Mouse (Mus musculus) CD4-positive, CD25-positive, alpha-beta regulatory T cell (primary cell): ENCODE measurements around the gene Cldn7. TPM values are rescaled to one million over a fixed set of nuclear protein-coding genes. Genes with fewer than 3 reads are reported as not detected.

Source experiments
- polyA plus RNA-seq: library from polyadenylated mRNA; unstranded; fragments of 100-300 nt; shearing (Covaris generic); gene quantifications from one replicate; pipeline ENCODE4 v1.2.1, GENCODE M21; 2017

Cldn7 gene
- not detected for polyA plus RNA-seq

DNA sequence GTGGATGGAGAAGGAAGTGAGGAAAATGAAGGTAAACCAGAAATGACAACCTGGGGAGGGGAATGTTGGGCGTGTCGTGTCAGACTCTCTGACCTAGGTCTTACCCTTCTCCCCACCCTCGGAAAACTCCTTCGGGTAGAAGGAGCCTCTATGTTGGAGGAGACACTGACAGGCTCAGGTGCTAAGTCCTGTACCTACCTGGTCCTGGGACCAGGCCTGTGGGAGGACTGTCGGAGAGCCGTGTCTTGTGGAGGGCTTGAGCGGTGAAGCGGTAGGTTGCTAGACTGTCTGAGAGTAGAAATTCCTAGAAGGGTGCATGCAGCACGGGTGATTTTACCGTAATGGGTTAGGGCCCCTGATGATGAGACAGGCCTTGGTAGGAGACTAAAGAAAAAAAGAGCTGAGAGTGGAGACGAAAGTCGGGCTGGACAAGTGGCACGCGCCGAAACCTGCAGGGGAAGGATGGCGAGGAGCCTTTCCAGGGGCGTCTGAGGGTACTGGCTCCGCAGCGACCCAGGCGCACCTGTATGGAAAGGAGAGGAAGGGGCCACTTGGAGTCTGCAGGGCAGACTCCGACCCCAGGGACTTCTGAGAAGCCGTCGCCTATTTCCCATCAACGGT, at the start of gene Cldn7:
TSS of gene Cldn7 (plus strand) at position 130 of the 621 bp plus-strand sequence.

DNA sequence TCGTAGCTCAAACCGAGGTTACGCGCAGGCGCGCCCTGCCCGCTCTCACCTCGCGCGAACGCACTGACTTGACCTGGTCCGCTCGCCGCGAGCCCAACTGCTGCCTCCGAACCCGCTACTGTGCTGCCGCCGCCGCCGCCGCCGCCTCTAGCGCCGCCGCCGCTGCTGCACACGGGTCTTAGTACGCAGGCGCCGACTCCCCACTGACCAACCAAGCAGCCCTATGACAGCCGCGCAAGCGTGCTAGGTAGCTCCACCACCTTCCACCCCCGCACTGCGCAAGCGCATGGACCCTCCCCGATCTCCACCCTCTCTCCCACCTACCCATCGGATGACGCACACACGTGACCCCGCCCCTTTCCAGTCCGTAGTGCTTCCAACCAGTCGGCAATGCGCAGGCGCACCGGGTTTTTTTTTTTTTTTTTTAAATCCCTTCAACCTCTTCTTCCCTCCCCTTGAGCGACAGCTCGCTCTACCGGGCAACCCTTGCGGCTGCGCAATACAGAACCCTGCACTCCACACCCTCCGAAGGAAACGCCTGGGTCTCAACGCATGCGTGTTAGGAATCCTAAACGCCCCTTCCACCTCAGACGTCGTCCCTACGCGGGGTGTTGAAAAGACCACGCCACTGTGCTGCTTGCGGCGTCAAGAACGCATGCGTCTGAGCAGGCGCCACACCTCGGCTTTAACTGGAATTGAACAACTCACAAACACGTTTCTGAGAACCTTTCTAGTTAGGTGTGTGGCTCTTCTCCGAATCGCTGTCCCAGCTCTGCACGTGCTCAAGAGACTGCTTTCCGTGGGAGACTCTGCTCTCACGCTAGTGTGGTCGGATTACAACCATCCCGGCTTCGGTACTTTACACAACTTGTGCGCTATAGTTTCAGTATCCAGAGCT, 43.2 kb upstream of the Cldn7 start, which contains the start of gene Eif5a:
TSS of gene Eif5a (minus strand) at position 845 of the 898 bp plus-strand sequence.

DNA sequence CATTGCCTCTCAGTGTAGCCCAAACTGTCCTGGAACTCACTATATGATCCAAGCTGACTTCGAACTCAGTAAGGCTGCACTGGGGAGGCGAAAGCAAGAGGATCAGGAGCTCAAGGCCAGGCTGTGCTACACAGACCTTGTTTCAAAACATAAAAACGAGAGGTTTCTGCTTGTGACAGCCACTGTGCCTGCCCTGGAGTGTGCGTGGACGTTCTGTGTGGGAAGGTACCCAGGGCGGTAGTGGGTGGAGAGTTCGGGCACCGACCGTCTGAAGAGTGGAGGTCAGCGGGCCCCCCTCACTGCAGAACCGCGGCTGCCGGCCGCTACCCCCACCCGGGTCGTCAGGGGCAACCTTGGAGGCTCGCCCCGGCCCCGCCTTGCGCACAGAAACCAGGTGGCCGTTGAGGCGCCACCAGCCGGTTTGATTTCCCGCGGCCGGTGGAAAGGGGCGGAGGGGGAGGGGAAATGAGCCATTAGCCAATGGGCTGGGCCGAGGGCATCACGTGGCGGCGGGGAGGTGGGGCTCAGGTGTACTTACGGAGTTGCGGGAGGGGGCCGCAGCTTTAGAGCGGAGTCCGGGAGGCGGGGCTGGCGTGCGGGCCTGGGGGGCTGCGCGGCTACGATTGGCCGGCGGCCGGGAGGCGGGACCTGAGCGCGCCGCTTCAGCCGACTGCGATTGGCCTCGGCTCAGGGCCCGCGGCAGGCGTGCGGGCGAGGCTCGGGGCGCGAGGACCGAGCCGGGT, 29.3 kb upstream of the Cldn7 start, which contains the start of gene Ybx2:
TSS of gene Ybx2 (plus strand) at position 660 of the 743 bp plus-strand sequence.

GRCm38 (mm10) chr11:69948066-69948762, 16.4 kb upstream of the Cldn7 start, which contains the start of gene Slc2a4:
Gene Slc2a4, minus strand, starts transcription at chr11:69948188.

DNA sequence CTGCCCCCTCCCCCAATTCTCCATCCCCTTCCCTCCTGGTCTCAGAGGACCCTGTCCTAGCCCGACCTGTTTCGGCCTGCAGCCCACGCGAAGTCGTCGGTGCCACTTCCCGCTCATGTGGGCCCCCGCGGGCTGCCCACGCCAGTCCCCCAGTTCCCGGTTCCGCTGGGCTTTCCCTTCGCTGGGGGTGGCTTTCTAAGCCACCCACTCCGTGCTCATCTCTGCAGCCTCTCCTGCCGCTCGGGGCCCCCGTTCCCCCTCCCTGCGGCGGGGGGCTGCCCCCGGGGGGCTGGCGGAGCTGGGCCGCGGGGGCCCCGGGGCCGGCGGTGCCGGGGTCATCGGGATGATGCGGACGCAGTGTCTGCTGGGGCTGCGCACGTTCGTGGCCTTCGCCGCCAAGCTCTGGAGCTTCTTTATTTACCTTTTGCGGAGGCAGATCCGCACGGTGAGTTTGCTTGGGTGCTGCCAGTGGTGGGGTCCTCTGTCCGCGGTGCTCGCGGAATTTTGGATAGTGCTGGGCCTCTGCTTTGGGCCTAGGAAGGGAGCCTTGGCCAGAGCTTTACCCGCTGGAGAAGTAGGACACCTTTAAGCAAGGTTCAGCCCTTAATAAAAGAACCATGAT, 16.7 kb downstream of the Cldn7 start, which contains the start of gene Ctdnep1:
TSS of gene Ctdnep1 (plus strand) at position 16 of the 622 bp plus-strand sequence.

DNA sequence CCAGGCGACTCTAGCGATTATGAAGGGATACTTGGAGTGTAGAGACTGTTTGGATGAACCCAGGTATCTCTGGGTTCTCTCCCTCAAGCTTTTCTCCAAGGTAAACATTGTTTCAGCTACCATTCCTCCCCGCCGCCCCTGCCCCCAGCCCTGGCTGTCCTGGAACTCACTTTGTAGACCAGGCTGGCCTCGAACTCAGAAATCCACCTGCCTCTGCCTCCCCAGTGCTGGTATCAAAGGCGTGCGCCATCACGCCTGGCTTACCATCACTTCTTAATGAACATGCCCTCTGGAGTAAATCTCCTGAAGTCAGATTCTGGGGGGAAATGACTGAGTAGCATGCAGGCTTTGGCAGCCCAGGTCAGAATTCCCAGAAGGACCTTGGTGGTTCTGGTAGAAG, 17.6 kb downstream of the Cldn7 start, which contains the start of gene Elp5:
TSS of gene Elp5 (minus strand) at position 293 of the 400 bp plus-strand sequence.

DNA sequence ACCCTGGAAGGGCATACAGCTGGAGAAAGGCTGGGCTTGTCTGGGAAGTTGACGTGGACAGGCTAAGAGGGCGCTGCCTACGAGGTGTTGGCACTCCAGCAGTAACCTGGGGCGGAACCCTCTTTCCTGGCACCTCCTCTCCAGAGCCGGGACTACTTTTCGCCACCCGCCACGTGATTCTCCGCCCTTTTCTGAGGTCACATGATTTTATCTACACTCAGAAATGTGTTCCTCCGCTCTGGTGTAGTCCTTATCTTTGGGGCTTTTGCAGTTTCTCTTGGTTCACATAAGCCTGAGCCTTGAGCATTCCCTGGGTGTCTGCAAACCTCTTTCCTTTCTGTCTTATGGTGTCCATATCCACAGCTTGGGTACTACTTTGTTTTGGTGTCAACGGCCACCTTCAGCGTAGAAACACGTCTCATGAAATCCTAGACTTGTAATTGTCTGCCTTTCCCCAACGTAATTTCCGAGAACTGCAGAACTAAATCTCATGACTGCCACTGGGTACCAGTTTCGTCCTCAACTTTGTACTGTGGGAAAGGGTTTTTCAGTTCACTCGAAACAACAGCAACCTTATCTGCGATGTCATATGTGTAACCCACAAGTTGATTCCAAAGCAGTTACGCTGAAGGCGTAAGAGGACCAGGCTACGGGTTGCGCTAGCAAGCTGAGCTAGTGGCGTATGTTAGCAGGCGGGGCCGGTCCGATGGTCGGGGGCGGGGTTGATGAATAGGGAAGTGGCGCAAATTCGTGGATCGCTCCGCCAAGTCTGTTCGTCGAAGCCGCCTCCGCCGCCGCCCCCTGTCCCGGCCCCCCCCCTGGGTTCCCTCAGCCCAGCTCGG, 26.5 kb downstream of the Cldn7 start, which contains the start of gene Gabarap:
TSS of gene Gabarap (plus strand) at position 294 of the 842 bp plus-strand sequence.

GRCm38 (mm10) chr11:69995391-69995960, 30.9 kb downstream of the Cldn7 start, which contains the start of gene Phf23:
Gene Phf23, plus strand, starts transcription at chr11:69995777.

GRCm38 (mm10) chr11:70000396-70000898, 35.9 kb downstream of the Cldn7 start, which contains the start of gene Dvl2:
Gene Dvl2, plus strand, starts transcription at chr11:70000595.

DNA sequence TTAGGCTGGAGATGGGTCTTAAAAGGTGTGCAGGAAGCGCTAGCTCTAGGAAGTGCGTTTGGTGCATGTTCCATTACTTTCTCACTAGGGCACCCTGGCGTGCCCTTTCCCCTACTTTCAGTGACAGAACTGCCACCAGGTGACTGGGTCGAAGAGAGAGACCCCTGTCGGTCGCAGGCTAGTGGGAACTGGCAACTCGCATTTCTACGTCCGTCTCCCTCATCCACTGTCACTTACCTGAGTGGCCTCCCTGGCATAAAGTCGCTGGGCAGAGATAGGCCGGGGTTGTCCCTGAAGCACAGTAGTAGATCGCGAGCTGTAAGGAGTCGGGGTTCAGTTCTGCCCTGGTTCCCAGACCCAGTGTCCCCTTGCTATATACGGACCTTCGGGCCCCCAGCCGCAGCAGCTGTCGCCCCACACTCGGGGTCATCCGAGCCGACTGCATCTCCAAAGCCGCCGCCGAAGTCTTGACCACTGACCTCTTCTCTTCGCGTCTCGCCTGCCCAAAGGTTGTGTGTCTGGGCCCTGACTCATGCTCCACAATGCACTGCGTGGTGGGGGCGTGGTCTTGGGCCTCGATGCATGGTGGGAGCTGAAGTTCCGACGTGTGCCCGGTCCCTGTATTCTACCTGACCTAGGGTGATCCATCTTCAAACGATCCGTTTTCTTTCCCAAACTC, 50.4 kb downstream of the Cldn7 start, which contains the start of gene Acadvl:
TSS of gene Acadvl (minus strand) at position 532 of the 679 bp plus-strand sequence.

DNA sequence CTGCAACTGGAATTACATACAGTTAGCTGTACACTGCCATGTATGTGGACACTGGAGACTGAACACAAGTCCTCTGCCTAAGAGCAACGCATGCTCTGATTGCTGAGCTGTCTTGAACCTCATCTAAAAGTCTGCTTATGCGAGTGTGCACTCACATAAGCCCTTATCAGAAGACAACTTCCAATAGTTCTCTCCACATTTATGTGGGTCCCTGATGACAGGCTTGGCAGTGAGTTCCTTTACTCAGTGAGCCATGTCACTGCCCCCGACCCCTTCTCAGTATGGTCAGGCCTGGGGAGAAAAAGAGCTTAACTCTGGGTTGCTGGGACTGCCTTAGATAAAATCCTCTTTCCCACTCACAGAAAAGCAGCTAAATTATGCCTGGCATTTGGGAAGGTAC, 52.1 kb downstream of the Cldn7 start, which contains the start of gene Dlg4:
TSS of gene Dlg4 (plus strand) at position 274 of the 400 bp plus-strand sequence.

Other genes starting within 250 kb of the Cldn7 start
- gene Polr2a, start 206.1 kb upstream of the Cldn7 start, polyA plus RNA-seq, result 50.4 TPM
- gene Slc35g3, start 202.8 kb upstream of the Cldn7 start, polyA plus RNA-seq, result 0.12 TPM
- 5.5 TPM for gene Zbtb4, start 198.9 kb upstream of the Cldn7 start, polyA plus RNA-seq
- gene Chrnb1, start 168.8 kb upstream of the Cldn7 start, polyA plus RNA-seq, result 3.7 TPM
- gene Fgf11, start 162.9 kb upstream of the Cldn7 start, polyA plus RNA-seq, result not detected
- gene Tmem102, start 159.2 kb upstream of the Cldn7 start, polyA plus RNA-seq, result not detected
- not detected for gene Gm39566, start 149.5 kb upstream of the Cldn7 start, polyA plus RNA-seq
- gene Spem2, start 146.3 kb upstream of the Cldn7 start, polyA plus RNA-seq, result not detected
- not detected for gene Spem1, start 142.6 kb upstream of the Cldn7 start, polyA plus RNA-seq
- 0.85 TPM for gene Nlgn2, start 127.0 kb upstream of the Cldn7 start, polyA plus RNA-seq
- gene Tmem256, start 126.3 kb upstream of the Cldn7 start, polyA plus RNA-seq, result 77.8 TPM
- gene Plscr3, start 118.4 kb upstream of the Cldn7 start, polyA plus RNA-seq, result 32.7 TPM
- not detected for gene Tnk1, start 106.0 kb upstream of the Cldn7 start, polyA plus RNA-seq
- gene Tmem95, start 86.8 kb upstream of the Cldn7 start, polyA plus RNA-seq, result not detected
- gene Kctd11, start 83.4 kb upstream of the Cldn7 start, polyA plus RNA-seq, result 1.3 TPM
- gene Acap1, start 69.2 kb upstream of the Cldn7 start, polyA plus RNA-seq, result 552 TPM
- 4.4 TPM for gene 2810408A11Rik, start 63.8 kb upstream of the Cldn7 start, polyA plus RNA-seq
- 7.7 TPM for gene Neurl4, start 63.7 kb upstream of the Cldn7 start, polyA plus RNA-seq
- gene Gps2, start 50.9 kb upstream of the Cldn7 start, polyA plus RNA-seq, result 203 TPM
- 1,414 TPM for gene Eif5a, start 42.8 kb upstream of the Cldn7 start, polyA plus RNA-seq
- not detected for gene Ybx2, start 29.0 kb upstream of the Cldn7 start, polyA plus RNA-seq
- gene Slc2a4, start 16.6 kb upstream of the Cldn7 start, polyA plus RNA-seq, result not detected
- 60.1 TPM for gene Ctdnep1, start 16.4 kb downstream of the Cldn7 start, polyA plus RNA-seq
- gene Elp5, start 17.7 kb downstream of the Cldn7 start, polyA plus RNA-seq, result 67.1 TPM
- gene Gabarap, start 26.4 kb downstream of the Cldn7 start, polyA plus RNA-seq, result 380 TPM
- gene Phf23, start 31.0 kb downstream of the Cldn7 start, polyA plus RNA-seq, result 88.2 TPM
- 32.1 TPM for gene Dvl2, start 35.8 kb downstream of the Cldn7 start, polyA plus RNA-seq
- 110 TPM for gene Acadvl, start 50.6 kb downstream of the Cldn7 start, polyA plus RNA-seq
- gene Dlg4, start 52.2 kb downstream of the Cldn7 start, polyA plus RNA-seq, result 6.1 TPM
- gene Asgr1, start 89.3 kb downstream of the Cldn7 start, polyA plus RNA-seq, result not detected
- gene Asgr2, start 127.9 kb downstream of the Cldn7 start, polyA plus RNA-seq, result not detected
- gene Mgl2, start 165.6 kb downstream of the Cldn7 start, polyA plus RNA-seq, result not detected
- gene Clec10a, start 191.4 kb downstream of the Cldn7 start, polyA plus RNA-seq, result not detected
- gene Slc16a11, start 248.0 kb downstream of the Cldn7 start, polyA plus RNA-seq, result 0.47 TPM